Mouse (Mus musculus): ENCODE data around the gene Gm45837. TPM values are rescaled to one million over a fixed set of nuclear protein-coding genes. Genes with fewer than 3 reads are reported as not detected.
A peak's percentile ranks its signal among the peaks of the same experiment; 100 is the strongest.

Gene Gm45837
- polyA plus RNA-seq, 1 experiment, result not detected

DNA sequence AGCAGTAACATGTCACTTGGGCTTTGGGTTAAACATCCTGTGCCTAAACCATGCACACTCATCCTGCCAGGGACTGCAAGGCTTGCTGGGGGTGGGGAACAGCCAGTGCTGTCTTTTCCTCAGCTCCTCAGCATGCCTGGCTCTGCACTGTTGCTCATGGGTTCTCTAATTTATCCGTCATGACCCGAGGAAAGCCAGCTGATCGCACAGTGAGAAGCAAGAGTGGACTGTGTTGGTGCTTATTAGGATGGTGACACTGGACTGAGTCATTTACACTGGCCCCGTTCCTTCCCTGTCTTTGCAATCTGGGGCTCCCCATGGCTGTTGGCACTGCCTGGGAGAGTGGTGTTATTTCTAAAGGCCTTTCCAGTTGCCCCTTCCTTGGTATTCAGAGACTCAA lies 33.5 kb downstream of the Gm45837 start:
- DNase-seq, result no peak
- Histone ChIP-seq H3K27me3 (ENCODE audit: control insufficient read depth, insufficient read depth, low read length) (no peaks in the 10 kb centered on the region), H3K27ac (ENCODE audit: control insufficient read depth, insufficient read depth, low read length) (no peak overlapping the region)

DNA sequence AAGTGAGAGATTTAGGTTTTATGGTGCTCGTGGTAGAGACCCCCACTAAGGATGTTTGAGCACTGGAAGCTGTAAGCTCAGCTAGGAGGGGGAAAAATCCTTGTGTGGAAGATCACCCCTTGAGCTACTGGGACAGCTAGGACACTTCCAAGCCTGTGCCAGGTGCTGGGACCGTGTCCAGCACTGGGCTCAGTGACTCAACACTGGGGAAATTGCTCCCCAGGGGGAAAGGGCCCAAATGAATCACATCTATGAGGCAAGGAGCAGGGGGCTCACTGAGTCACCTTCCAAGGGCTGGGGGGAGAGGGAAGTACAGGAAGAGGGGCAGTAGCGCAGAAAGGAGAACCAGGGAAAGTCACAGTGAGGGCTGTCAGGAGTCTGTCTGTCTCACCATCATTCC lies 39.2 kb downstream of the Gm45837 start:
- H3K36me3 ChIP-seq (ENCODE audit: control insufficient read depth, insufficient read depth, low read length), result no peaks in the 10 kb centered on the region
- DNase-seq, result no peak
- TF ChIP-seq POLR2A (IDR thresholded peaks at IDR 0.05; ENCODE audit: control insufficient read depth, extremely low read depth, insufficient read depth, low read length, poor library complexity) (no peak), CTCF (IDR thresholded peaks at IDR 0.05; ENCODE audit: borderline replicate concordance, control insufficient read depth, extremely low read depth, insufficient read depth, low read length, poor library complexity) (no peak)
- H3K4me3 ChIP-seq (ENCODE audit: control insufficient read depth, insufficient read depth, low read length), result no peak overlapping the region
- H3K27ac ChIP-seq (ENCODE audit: control insufficient read depth, insufficient read depth, low read length), result no peak overlapping the region
- H3K4me1 ChIP-seq (replicated peaks; ENCODE audit: control insufficient read depth, insufficient read depth, low read length), result no peaks in the 10 kb centered on the region; the same call in 1 of the 2 replicates
- WGBS, result 35% methylated on average over 3 of the region's 3 CpGs
- H3K27me3 ChIP-seq (ENCODE audit: control insufficient read depth, insufficient read depth, low read length), result no peaks in the 10 kb centered on the region; the same call in 1 of the 2 replicates

More for the DNA sequence above, 33.5 kb downstream of the Gm45837 start:
- 91% methylated on average over 4 of the region's 4 CpGs for WGBS
- no peak for TF ChIP-seq CTCF (IDR thresholded peaks at IDR 0.05; ENCODE audit: borderline replicate concordance, control insufficient read depth, extremely low read depth, insufficient read depth, low read length, poor library complexity)
- TF ChIP-seq POLR2A (IDR thresholded peaks at IDR 0.05; ENCODE audit: control insufficient read depth, extremely low read depth, insufficient read depth, low read length, poor library complexity), result no peak
- Histone ChIP-seq H3K4me1 (replicated peaks; ENCODE audit: control insufficient read depth, insufficient read depth, low read length) (no peaks in the 10 kb centered on the region), H3K36me3 (ENCODE audit: control insufficient read depth, insufficient read depth, low read length) (no peaks in the 10 kb centered on the region), H3K4me3 (ENCODE audit: control insufficient read depth, insufficient read depth, low read length) (no peak overlapping the region)

DNA sequence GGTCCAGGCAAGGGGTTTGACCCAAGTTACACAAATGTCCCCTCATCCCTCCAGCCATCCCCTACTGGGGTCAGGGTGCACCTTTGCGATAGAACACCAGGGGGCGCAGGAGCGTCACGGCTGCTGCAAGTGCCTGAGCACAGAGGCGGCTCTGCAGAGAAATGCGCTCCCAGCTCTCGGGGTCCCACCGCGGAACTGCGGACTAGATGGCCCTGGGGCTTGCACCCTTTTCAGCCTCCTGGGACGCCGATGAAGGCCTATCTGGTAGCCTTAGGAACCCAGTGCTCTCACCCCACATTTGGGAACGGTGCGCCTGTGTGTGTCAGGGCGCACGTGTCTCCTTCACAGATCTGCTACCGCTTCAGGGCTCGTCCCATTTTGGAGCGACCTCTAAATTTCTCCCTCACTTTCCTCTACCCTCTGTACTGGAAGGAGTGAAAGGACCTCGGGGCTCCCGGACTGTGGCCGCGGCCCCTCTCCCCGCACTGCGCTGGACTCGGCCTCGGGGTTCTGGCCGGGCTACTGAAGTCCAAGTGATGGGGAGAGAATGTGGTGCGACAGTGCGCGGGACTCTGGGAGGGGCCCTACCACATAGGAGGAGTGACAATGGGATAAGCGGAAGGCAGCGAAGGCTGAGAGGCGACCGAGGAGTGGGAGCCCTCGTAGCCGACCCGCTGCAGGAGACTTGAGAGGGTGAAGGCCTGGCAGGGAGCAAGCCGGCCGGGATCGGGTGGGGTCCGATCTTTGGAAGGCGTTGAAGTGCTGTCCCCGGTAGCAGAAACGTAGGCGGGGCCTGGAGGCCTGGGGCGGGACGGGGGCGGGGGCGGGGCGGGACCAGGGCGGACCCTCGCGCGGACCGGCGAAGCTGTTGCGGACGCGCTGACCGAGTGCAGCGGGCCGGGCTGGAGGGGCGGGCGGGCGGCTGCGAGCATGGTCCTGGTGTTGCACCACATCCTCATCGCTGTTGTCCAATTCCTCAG lies 40.0 kb downstream of the Gm45837 start:
- DNase-seq, result peak; percentile 89
- Histone ChIP-seq H3K4me1 (replicated peaks; ENCODE audit: control insufficient read depth, insufficient read depth, low read length) (no peaks in the 10 kb centered on the region; the same call in 1 of the 2 replicates), H3K27ac (ENCODE audit: control insufficient read depth, insufficient read depth, low read length) (no peak overlapping the region), H3K4me3 (ENCODE audit: control insufficient read depth, insufficient read depth, low read length) (peak overlapping the region; percentile 37), H3K36me3 (ENCODE audit: control insufficient read depth, insufficient read depth, low read length) (no peaks in the 10 kb centered on the region), H3K27me3 (ENCODE audit: control insufficient read depth, insufficient read depth, low read length) (no peaks in the 10 kb centered on the region; the same call in 1 of the 2 replicates)
- under 1% methylated on average over 67 of the region's 68 CpGs for WGBS
- TF ChIP-seq CTCF (IDR thresholded peaks at IDR 0.05; ENCODE audit: borderline replicate concordance, control insufficient read depth, extremely low read depth, insufficient read depth, low read length, poor library complexity), result peak; percentile 95
- no peak for TF ChIP-seq POLR2A (IDR thresholded peaks at IDR 0.05; ENCODE audit: control insufficient read depth, extremely low read depth, insufficient read depth, low read length, poor library complexity)

DNA sequence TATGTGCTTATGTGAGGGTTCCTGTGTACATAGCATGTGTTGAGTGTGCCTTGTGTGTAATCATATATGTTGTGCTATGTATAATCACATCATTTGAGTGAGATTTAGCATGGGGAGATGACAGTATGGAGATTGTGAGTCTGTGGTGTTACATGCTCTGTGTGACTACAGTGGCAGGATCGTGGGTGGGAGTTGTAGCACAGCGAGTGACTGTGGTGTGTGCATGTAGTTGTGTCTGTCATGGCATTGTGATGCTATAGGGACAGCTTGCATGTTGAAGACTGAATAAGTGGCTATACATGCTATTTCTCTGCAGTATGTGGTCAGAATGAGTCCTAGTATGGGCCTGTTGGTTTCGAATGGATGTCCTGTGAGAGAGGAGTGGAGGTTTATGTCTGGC lies 42.0 kb downstream of the Gm45837 start:
- no peaks in the 10 kb centered on the region; the same call in 1 of the 2 replicates for H3K27me3 ChIP-seq (ENCODE audit: control insufficient read depth, insufficient read depth, low read length)
- no peak overlapping the region for H3K27ac ChIP-seq (ENCODE audit: control insufficient read depth, insufficient read depth, low read length)
- no peaks in the 10 kb centered on the region for H3K36me3 ChIP-seq (ENCODE audit: control insufficient read depth, insufficient read depth, low read length)
- no peak for TF ChIP-seq POLR2A (IDR thresholded peaks at IDR 0.05; ENCODE audit: control insufficient read depth, extremely low read depth, insufficient read depth, low read length, poor library complexity)
- H3K4me3 ChIP-seq (ENCODE audit: control insufficient read depth, insufficient read depth, low read length), result no peak overlapping the region
- 91% methylated on average over 3 of the region's 3 CpGs for WGBS
- DNase-seq, result no peak
- H3K4me1 ChIP-seq (replicated peaks; ENCODE audit: control insufficient read depth, insufficient read depth, low read length), result peaks cover 16% of the 10 kb centered on the region

GRCm38 (mm10) chr7:101453296-101453695 lies 42.6 kb downstream of the Gm45837 start:
- H3K4me3 ChIP-seq (ENCODE audit: control insufficient read depth, insufficient read depth, low read length), result no peak overlapping the region
- no peaks in the 10 kb centered on the region; the same call in 1 of the 2 replicates for H3K27me3 ChIP-seq (ENCODE audit: control insufficient read depth, insufficient read depth, low read length)
- H3K36me3 ChIP-seq (ENCODE audit: control insufficient read depth, insufficient read depth, low read length), result no peaks in the 10 kb centered on the region
- TF ChIP-seq POLR2A (IDR thresholded peaks at IDR 0.05; ENCODE audit: control insufficient read depth, extremely low read depth, insufficient read depth, low read length, poor library complexity) (no peak), CTCF (IDR thresholded peaks at IDR 0.05; ENCODE audit: borderline replicate concordance, control insufficient read depth, extremely low read depth, insufficient read depth, low read length, poor library complexity) (no peak)
- no peak for DNase-seq
- no peak overlapping the region for H3K27ac ChIP-seq (ENCODE audit: control insufficient read depth, insufficient read depth, low read length)
- 90% methylated on average over 3 of the region's 3 CpGs for WGBS
- peaks cover 22% of the 10 kb centered on the region for H3K4me1 ChIP-seq (replicated peaks; ENCODE audit: control insufficient read depth, insufficient read depth, low read length)

DNA sequence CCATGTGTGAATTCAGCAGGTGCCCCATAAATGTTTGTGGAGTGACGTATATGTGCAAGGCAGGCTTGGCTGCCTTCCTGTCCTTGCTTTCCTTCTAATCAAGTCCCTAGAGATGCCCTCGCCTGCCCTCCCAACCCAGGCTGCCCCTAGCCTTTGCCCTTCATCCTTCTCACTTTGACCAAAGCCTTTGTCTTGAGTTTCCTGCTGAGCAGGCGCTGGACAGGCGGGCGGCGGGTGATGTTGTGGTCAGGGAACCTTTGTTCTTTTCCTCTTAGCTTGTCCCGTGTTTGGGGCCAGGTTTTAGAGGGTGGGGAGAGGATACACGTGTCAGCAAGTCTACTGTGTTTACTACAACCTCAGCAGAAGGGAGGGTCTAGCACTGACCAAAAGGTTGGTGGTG lies 43.0 kb downstream of the Gm45837 start:
- Histone ChIP-seq H3K4me1 (replicated peaks; ENCODE audit: control insufficient read depth, insufficient read depth, low read length) (peaks cover 26% of the 10 kb centered on the region), H3K27me3 (ENCODE audit: control insufficient read depth, insufficient read depth, low read length) (no peaks in the 10 kb centered on the region; the same call in 1 of the 2 replicates), H3K4me3 (ENCODE audit: control insufficient read depth, insufficient read depth, low read length) (no peak overlapping the region), H3K27ac (ENCODE audit: control insufficient read depth, insufficient read depth, low read length) (no peak overlapping the region), H3K36me3 (ENCODE audit: control insufficient read depth, insufficient read depth, low read length) (no peaks in the 10 kb centered on the region)
- TF ChIP-seq POLR2A (IDR thresholded peaks at IDR 0.05; ENCODE audit: control insufficient read depth, extremely low read depth, insufficient read depth, low read length, poor library complexity) (no peak), CTCF (IDR thresholded peaks at IDR 0.05; ENCODE audit: borderline replicate concordance, control insufficient read depth, extremely low read depth, insufficient read depth, low read length, poor library complexity) (no peak)
- DNase-seq, result no peak
- WGBS, result 64% methylated on average over 8 of the region's 8 CpGs
